Mouse (Mus musculus) stomach, embryonic 14.5 days (tissue): ENCODE results near the gene Egflam. TPM values are rescaled to one million over a fixed set of nuclear protein-coding genes. Genes with fewer than 3 reads are reported as not detected.

Experiments
- ATAC-seq: fragments of 200-750 bp; cut with Nextera tagmentation; 2 replicates; pipeline ENCODE4 v1.8.0; 2017; ENCODE audit warnings: low read depth, moderate TSS enrichment; ENCODE audit not compliant: insufficient number of reproducible peaks, insufficient read depth, low FRiP score
- H3K27ac ChIP-seq: fragments of 300-500 bp; sonication (generic); 2 replicates; pipeline ENCODE4 v1.5.1; 2014; ENCODE audit warnings: mild to moderate bottlenecking, low read length, moderate library complexity, mixed read lengths
- H3K27me3 ChIP-seq: fragments of 300-500 bp; sonication (generic); 2 replicates; pipeline ENCODE4 v1.6.1; 2014; ENCODE audit warnings: low read length, control low read depth, mixed read lengths; ENCODE audit not compliant: control insufficient read depth, insufficient read depth
- H3K36me3 ChIP-seq: fragments of 300-500 bp; sonication (generic); 2 replicates; pipeline ENCODE4 v1.6.1; 2014; ENCODE audit warnings: mild to moderate bottlenecking, control low read depth, low read length, moderate library complexity, mixed read lengths; ENCODE audit not compliant: control insufficient read depth, insufficient read depth
- H3K4me1 ChIP-seq: fragments of 300-500 bp; sonication (generic); 2 replicates; pipeline ENCODE4 v1.6.1; 2014; ENCODE audit warnings: low read length, control low read depth, mixed read lengths; ENCODE audit not compliant: control insufficient read depth, insufficient read depth
- H3K4me2 ChIP-seq: fragments of 300-500 bp; sonication (generic); replicated peaks from 2 replicates; pipeline ENCODE4 v1.6.1; 2014; ENCODE audit warnings: low read depth, low read length, control low read depth
- H3K4me3 ChIP-seq: fragments of 300-500 bp; sonication (generic); 2 replicates; pipeline ENCODE4 v1.5.1; 2014; ENCODE audit warnings: low read depth, low read length, control low read depth
- H3K9ac ChIP-seq: fragments of 300-500 bp; sonication (generic); replicated peaks from 2 replicates; pipeline ENCODE4 v1.6.1; 2014; ENCODE audit warnings: low read depth, mild to moderate bottlenecking, control low read depth, low read length, moderate library complexity, mixed read lengths
- H3K9me3 ChIP-seq: fragments of 300-500 bp; sonication (generic); 2 replicates; pipeline ENCODE4 v1.6.1; 2016; ENCODE audit warnings: low read depth, low read length, control low read depth; ENCODE audit not compliant: control insufficient read depth
- WGBS: fragments of 180-500 bp; shearing (Covaris S2); extraction: QIAGEN DNeasy Blood & Tissue Kit; methylation state at CpG from one replicate; pipeline ENCODE4 v1.1.7; 2014; 5-methylcytosine and 5-hydroxymethylcytosine counted together
- polyA plus RNA-seq: library from polyadenylated mRNA; unstranded; fragments of >200 nt; fragmentation: Nextera tagmentation; extraction: Ambion mirVana; gene quantifications from 2 replicates; pipeline ENCODE4 v1.2.1, GENCODE M21; 2014

The Egflam gene
- polyA plus RNA-seq, 1 experiment from 2014 or later = 19.0 TPM

- no peak for ATAC-seq
- Histone ChIP-seq H3K4me1 (no peaks in the 10 kb centered on the region), H3K4me2 (no peak overlapping the region), H3K27ac (no peak overlapping the region), H3K4me3 (no peak overlapping the region), H3K36me3 (peaks cover 14% of the 10 kb centered on the region; the same call in 1 of the 2 replicates), H3K9ac (no peak overlapping the region), H3K9me3 (no peaks in the 10 kb centered on the region), H3K27me3 (no peaks in the 10 kb centered on the region)
- WGBS = 64% methylated on average over 2 of the region's 2 CpGs
Observed at GRCm38 (mm10) chr15:7172875-7173274, 225.3 kb downstream of the Egflam start.

DNA sequence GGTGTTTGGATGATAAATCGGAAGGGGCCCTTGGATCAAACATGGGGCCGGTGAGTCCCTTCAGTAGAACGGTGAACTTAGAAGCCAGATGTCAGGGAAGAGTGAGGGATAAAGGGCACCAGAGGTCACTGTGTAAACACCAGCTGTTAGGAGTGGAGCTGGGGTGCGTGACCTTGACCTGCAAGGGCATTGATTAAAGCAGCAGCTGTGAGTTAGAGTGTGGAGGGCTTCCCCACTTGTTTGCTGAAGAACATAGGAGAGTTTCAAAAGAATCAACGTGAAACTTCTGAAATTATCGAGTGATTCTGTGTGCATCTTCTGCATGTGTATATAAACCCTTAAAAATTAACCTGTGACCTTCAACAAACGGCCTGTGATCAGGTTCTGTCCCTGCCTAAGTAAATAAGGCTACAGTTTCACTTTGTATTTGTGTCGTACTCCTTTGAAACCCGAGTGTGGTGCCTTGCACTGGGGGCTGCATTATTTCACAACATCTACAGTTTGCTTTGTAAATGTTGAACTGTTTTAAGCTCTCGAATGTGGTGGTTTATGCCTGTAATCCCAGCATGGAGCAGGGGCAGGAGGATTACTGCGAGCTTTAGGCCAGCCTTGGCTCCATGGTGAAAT, 230.2 kb downstream of the Egflam start:
- H3K27me3 ChIP-seq = no peaks in the 10 kb centered on the region
- no peak overlapping the region for H3K4me3 ChIP-seq
- ATAC-seq = no peak
- H3K27ac ChIP-seq = no peak overlapping the region
- no peak overlapping the region for H3K4me2 ChIP-seq
- H3K9me3 ChIP-seq = no peaks in the 10 kb centered on the region
- 41% methylated on average over 11 of the region's 11 CpGs for WGBS
- no peaks in the 10 kb centered on the region for H3K4me1 ChIP-seq
- peaks cover 2% of the 10 kb centered on the region; the same call in 1 of the 2 replicates for H3K36me3 ChIP-seq
- no peak overlapping the region for H3K9ac ChIP-seq

- Histone ChIP-seq H3K27me3 (no peaks in the 10 kb centered on the region), H3K4me3 (no peak overlapping the region), H3K4me2 (no peak overlapping the region), H3K9ac (no peak overlapping the region), H3K9me3 (no peaks in the 10 kb centered on the region), H3K4me1 (no peaks in the 10 kb centered on the region), H3K27ac (no peak overlapping the region), H3K36me3 (no peaks in the 10 kb centered on the region)
- 70% methylated on average over 10 of the region's 10 CpGs for WGBS
- no peak; the same call in 1 of the 2 replicates for ATAC-seq
Observed at GRCm38 (mm10) chr15:7167238-7167905, 230.8 kb downstream of the Egflam start.

DNA sequence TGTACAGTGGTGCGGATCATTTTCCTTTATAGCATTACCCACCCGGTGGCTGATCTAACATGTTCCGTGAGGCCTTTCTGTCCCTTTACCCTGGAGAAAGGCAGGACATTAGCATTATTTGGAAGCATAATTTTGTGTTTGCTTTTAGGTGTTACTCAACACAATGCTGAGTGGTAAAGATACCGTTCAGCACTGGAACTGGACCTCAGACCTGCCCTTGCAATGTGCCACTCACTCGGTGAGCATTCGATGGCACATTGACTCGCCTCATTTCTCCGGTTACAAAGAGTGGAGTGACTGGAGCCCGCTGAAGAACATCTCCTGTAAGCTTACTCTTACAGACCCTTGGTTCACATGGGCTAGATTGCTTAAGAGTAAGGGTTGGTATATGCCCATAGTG, 231.5 kb downstream of the Egflam start:
- WGBS = 86% methylated on average over 9 of the region's 9 CpGs
- H3K27me3 ChIP-seq = no peaks in the 10 kb centered on the region
- H3K4me1 ChIP-seq = no peaks in the 10 kb centered on the region
- H3K4me2 ChIP-seq = no peak overlapping the region
- no peak for ATAC-seq
- no peaks in the 10 kb centered on the region for H3K36me3 ChIP-seq
- H3K9me3 ChIP-seq = no peaks in the 10 kb centered on the region
- no peak overlapping the region for H3K27ac ChIP-seq
- H3K9ac ChIP-seq = no peak overlapping the region
- H3K4me3 ChIP-seq = no peak overlapping the region

- ATAC-seq = no peak
- no peak overlapping the region for H3K4me2 ChIP-seq
- H3K4me3 ChIP-seq = no peak overlapping the region
- peaks cover 7% of the 10 kb centered on the region for H3K36me3 ChIP-seq
- no peak overlapping the region for H3K9ac ChIP-seq
- H3K27me3 ChIP-seq = no peaks in the 10 kb centered on the region
- H3K4me1 ChIP-seq = no peaks in the 10 kb centered on the region
- no peaks in the 10 kb centered on the region for H3K9me3 ChIP-seq
- WGBS = 84% methylated on average over 6 of the region's 6 CpGs
- no peak overlapping the region for H3K27ac ChIP-seq
Observed at GRCm38 (mm10) chr15:7163851-7164250, 234.3 kb downstream of the Egflam start.

DNA sequence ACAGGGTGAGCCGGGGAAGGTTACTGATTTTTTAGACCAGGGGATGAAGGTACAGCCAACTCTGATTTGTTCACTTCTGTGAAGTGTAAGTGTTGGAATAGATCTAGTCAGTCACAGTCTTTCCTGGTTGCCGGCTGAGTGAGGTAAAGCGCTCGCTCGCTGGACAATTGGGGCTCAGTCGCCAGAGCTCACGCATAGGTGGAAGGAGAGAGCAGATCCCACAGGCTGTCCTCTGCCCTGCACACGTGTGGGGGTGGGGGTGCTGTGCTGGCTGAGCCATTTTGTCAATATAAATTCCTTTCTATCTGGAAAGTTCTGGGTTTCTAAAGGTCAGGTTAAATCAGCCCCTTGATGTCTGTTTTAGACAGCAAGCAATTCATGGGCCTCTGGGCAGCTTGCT, 237.9 kb downstream of the Egflam start:
- Histone ChIP-seq H3K27me3 (no peaks in the 10 kb centered on the region), H3K4me3 (no peak overlapping the region), H3K9ac (no peak overlapping the region), H3K4me2 (no peak overlapping the region), H3K4me1 (no peaks in the 10 kb centered on the region), H3K27ac (no peak overlapping the region), H3K36me3 (peaks cover 11% of the 10 kb centered on the region), H3K9me3 (no peaks in the 10 kb centered on the region)
- no peak for ATAC-seq
- 81% methylated on average over 8 of the region's 8 CpGs for WGBS

DNA sequence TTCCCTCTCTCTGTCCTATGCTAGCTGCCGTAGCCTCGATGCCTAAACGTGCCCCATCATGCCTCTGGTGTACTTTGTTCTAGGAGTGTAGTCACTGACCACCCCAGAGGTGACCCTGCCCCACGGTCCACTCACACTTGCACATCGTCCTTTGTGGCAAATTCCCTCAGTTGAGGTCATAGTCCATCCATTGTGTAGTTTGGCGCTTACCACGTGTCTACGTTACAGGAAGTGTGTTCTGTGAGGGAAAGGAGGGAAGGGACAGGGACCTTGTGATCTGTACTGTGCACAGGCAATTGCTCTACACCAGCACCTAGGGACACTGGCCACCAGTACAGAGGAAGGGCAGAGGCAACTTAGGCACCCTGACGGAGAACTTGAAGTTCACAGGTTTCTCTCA, 238.3 kb downstream of the Egflam start:
- H3K4me1 ChIP-seq = no peaks in the 10 kb centered on the region
- H3K27ac ChIP-seq = no peak overlapping the region
- no peaks in the 10 kb centered on the region for H3K27me3 ChIP-seq
- H3K4me3 ChIP-seq = no peak overlapping the region
- H3K9me3 ChIP-seq = no peaks in the 10 kb centered on the region
- no peak for ATAC-seq
- 84% methylated on average over 9 of the region's 9 CpGs for WGBS
- H3K9ac ChIP-seq = no peak overlapping the region
- no peak overlapping the region for H3K4me2 ChIP-seq
- H3K36me3 ChIP-seq = peaks cover 11% of the 10 kb centered on the region

DNA sequence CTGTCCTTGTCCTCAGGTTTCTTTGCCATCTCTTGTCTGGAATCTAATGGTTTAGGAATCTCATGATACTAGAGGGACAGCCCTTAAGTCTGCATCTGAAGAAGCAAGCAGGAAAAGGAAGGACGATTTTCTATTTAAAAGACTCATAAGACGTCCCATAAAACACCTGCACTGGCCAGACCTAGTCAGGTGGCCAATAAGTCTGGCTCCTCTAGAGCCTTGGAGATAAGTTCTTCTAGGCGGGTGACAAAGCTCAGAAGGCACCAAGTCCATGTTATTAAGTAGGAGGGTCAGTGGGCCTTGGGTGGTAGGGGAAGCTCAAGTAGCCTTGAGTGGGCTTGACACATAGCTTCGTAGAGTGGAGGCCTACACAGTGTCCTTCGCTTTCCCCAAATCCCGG, 240.5 kb downstream of the Egflam start:
- Histone ChIP-seq H3K4me1 (no peaks in the 10 kb centered on the region), H3K36me3 (peaks cover 11% of the 10 kb centered on the region), H3K4me2 (no peak overlapping the region), H3K27me3 (no peaks in the 10 kb centered on the region), H3K4me3 (no peak overlapping the region), H3K9me3 (no peaks in the 10 kb centered on the region), H3K9ac (no peak overlapping the region), H3K27ac (no peak overlapping the region)
- no peak for ATAC-seq
- 89% methylated on average over 6 of the region's 6 CpGs for WGBS
